Mouse (Mus musculus): ENCODE results near the gene Gm21974.

DNA sequence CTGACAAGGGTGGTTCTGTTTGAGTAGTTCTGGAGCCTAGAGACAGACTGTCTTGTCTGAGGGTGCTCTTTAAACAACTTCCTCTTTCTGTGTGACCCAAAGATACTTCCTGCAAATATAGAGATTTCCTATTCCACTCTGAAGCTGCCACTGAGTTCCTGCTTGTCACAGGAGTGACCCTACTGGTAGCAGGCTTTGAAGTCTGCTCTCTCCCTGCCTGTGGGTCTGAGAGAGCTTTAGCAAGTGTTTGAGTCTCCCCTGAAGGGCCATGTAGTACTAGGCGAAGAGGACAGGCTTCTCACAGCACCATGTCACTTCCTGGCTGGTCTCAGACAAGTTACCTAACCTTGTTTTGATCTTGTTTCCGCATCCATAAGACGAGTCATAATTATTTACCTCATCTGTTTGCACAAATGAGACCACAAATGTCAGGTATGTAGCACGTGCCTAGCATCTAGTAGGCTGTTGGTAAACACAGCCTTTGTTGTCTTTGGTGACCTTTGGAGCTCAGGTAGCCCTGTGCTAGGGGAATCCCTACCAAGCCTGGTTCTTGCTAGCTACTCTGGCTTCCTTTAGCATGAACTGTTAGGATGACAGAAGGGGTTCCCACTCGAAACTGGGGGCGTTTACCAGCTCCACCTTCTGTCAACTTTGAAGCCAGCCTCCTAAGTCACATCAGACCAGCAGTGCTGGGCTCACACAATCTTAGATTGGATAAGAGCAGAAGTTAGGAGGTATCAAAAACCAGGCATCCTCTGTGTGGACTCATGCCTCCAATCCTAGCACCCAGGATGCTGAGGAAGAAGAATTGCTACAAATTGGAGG, 27.4 kb upstream of the Gm21974 start:
- TF ChIP-seq E2F4 (IDR thresholded peaks at IDR 0.05; ENCODE audit: insufficient read depth) = no peak
- no peak for TF ChIP-seq MAX (IDR thresholded peaks at IDR 0.05; ENCODE audit: low read depth)
- no peak for TF ChIP-seq POLR2A (IDR thresholded peaks at IDR 0.05; ENCODE audit: insufficient read length, low read depth)
- TF ChIP-seq TCF12 (IDR thresholded peaks at IDR 0.05; ENCODE audit: insufficient read depth, poor library complexity, severe bottlenecking) = no peak
- no peak for TF ChIP-seq POLR2AphosphoS2 (IDR thresholded peaks at IDR 0.05; ENCODE audit: insufficient read length, low read depth)
- TF ChIP-seq USF1 (IDR thresholded peaks at IDR 0.05; ENCODE audit: low read depth) = no peak
- TF ChIP-seq MYOG (IDR thresholded peaks at IDR 0.05; ENCODE audit: control insufficient read depth in 1 of 3, insufficient read depth in 1 of 3, insufficient read length in 2 of 3, low read depth in 2 of 3) = no peak
- no peak for TF ChIP-seq MYOD1 (IDR thresholded peaks at IDR 0.05; ENCODE audit: control insufficient read depth in 1 of 3, insufficient read length in 2 of 3, low read depth in 2 of 3)
- TF ChIP-seq CEBPB (IDR thresholded peaks at IDR 0.05; ENCODE audit: insufficient read depth, poor library complexity, severe bottlenecking) = no peak
- no peak for TF ChIP-seq REST (IDR thresholded peaks at IDR 0.05; ENCODE audit: insufficient read depth, insufficient read length)
